Mouse (Mus musculus): ENCODE measurements around the gene 5730522E02Rik. TPM values are rescaled to one million over a fixed set of nuclear protein-coding genes. Genes with fewer than 3 reads are reported as not detected.
A peak's percentile ranks its signal among the peaks of the same experiment; 100 is the strongest.

Gene 5730522E02Rik
- total RNA-seq, 4 experiments from 2014 or later, result 8.6 to 14.7 (median 11.3) TPM

DNA sequence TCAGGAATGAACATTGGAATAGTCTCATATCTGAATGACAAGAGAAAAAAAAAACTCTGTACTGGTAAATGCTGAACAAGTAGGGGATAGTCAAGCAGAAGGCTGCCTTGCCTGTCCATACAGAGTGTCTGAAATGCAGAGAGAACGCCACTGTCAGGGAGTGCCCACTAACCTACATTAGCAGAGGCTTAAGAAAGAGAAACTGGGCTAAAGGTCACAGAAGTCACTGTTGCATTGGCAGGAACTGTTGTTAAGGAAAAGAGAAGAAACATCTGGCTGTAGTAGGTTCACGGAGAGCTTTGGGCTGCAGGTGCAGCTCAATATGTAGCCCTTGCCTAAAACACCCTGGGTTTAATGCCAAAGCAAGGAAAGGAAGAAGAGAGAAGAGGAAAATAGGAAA is 82.2 kb downstream of the 5730522E02Rik start:
- DNase-seq (ENCODE audit: low spot score in 2 of 2), result no peak

DNA sequence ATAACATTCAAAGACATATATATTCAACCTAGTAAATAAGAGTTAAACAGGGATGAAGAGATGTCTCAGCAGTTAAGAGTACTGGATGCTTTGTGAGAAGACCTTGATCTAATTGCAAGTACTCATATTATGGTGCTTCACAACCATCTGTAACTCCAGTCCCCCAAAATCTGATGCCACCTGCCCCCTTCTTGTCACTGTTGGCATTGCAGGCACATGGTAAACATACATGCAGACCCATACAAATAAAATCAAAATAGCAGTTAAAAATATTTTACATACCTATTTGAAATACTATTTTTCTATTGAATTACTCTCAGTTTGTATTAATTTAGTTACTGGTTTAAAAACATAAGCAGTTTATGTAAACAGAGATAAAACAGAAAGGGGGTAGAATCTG is 84.6 kb downstream of the 5730522E02Rik start:
- no peak for DNase-seq (ENCODE audit: low spot score in 2 of 2)

GRCm38 (mm10) chr11:26120781-26121557 is 89.6 kb downstream of the 5730522E02Rik start:
- DNase-seq (ENCODE audit: low spot score in 2 of 2), result no peak

DNA sequence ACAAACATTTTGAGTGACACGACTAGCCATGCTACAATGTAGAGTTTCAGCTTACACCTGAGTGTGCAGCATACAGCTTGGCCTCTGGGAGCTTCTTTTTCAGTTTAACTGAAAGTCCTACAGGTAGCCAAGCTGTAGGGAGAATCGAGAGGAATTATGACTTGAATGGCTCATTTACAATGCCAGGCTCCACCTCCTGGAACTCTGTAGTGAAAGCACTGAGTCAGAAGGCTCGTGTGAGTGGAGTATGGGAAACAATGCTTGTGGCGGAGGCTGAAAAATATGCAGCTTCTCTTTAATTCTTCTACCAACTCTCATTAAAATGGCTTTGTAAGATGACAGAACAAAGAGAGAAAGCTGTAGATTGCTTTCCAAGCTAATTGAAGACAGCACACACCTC is 92.9 kb downstream of the 5730522E02Rik start:
- no peak for DNase-seq (ENCODE audit: low spot score in 2 of 2)

GRCm38 (mm10) chr11:26112206-26112605 is 98.4 kb downstream of the 5730522E02Rik start:
- DNase-seq (ENCODE audit: low spot score in 2 of 2), result no peak

DNA sequence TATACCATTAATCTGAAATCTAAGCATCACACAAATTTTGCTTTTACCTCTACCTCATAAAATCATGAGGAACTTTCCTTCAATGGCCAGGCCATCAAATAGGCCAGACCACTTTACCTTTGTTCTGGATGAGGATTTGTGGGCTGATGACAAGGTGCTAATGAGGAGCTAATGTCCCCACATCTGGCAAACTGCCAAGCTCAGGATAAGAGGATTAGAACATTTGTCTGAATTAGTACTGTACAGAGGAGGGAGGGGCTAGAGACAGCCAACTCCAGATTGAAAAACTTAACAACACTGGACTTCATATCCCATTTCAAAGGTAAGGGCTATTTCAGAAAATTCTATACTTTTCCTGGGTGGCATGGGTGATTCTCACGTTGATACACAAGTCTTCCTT is 101.9 kb downstream of the 5730522E02Rik start:
- DNase-seq (ENCODE audit: low spot score in 2 of 2), result no peak

GRCm38 (mm10) chr11:26104680-26105079 is 105.9 kb downstream of the 5730522E02Rik start:
- DNase-seq (ENCODE audit: low spot score in 2 of 2), result no peak

DNA sequence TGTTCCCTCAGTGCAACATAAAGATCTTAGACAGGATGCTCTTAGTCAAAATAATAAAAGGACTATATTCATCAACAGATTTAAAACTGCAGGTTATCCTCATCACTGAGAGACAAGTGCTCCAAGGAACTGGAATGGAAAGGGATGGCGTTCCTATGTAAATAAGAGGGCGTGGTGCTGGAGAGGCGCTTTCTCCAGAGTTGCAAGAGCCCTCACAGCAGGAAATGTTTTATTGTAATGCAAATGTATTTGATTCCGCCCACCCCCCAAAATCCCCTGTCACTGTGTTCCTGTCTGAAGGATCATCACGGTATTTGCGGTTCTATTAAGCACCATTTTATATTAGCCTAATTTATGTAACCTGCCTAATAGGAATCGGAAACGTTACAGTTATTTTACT is 106.9 kb downstream of the 5730522E02Rik start:
- DNase-seq (ENCODE audit: low spot score in 2 of 2), result no peak

- DNase-seq (ENCODE audit: low spot score in 2 of 2), result no peak
These were observed 107.7 kb downstream of the 5730522E02Rik start for GRCm38 (mm10) chr11:26102878-26103277.

GRCm38 (mm10) chr11:26100077-26100476 is 110.5 kb downstream of the 5730522E02Rik start:
- DNase-seq (ENCODE audit: low spot score in 2 of 2), result no peak

- no peak for DNase-seq (ENCODE audit: low spot score in 2 of 2)
These were observed 111.6 kb downstream of the 5730522E02Rik start for GRCm38 (mm10) chr11:26098933-26099332.

GRCm38 (mm10) chr11:26096095-26096494 is 114.5 kb downstream of the 5730522E02Rik start:
- no peak for DNase-seq (ENCODE audit: low spot score in 2 of 2)

- DNase-seq (ENCODE audit: low spot score in 2 of 2), result no peak
These were observed 121.6 kb downstream of the 5730522E02Rik start for GRCm38 (mm10) chr11:26088993-26089392.

DNA sequence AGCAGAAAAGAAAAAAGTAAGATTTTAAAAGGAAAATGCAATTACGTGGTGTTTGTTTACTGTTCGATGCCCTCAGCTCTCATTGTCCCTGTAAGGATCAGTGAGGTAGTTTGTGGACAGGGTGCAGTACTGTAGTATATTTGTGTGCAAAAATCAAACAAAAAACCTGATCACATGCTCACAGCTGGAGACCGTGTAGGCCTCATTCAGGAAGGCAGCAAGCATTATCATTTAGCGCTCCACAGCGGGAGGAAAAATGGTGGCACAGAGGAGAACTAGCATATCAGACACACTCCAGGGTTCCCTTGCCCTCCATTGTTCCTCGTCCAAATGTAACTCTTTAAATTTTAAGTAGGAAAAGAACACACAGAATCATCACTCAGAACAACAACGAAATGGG is 123.9 kb downstream of the 5730522E02Rik start:
- DNase-seq (ENCODE audit: low spot score in 2 of 2), result no peak

GRCm38 (mm10) chr11:26085380-26086035 is 125.1 kb downstream of the 5730522E02Rik start:
- no peak for DNase-seq (ENCODE audit: low spot score in 2 of 2)

GRCm38 (mm10) chr11:26076335-26076734 is 134.2 kb downstream of the 5730522E02Rik start:
- DNase-seq (ENCODE audit: low spot score in 2 of 2), result no peak

- no peak for DNase-seq (ENCODE audit: low spot score in 2 of 2)
These were observed 135.0 kb downstream of the 5730522E02Rik start for GRCm38 (mm10) chr11:26075536-26075935.

GRCm38 (mm10) chr11:26073638-26074294 is 136.8 kb downstream of the 5730522E02Rik start:
- DNase-seq (ENCODE audit: low spot score in 2 of 2), result peak; percentile 25 to 74

- no peak for DNase-seq (ENCODE audit: low spot score in 2 of 2)
These were observed 138.5 kb downstream of the 5730522E02Rik start for GRCm38 (mm10) chr11:26072101-26072500.

DNA sequence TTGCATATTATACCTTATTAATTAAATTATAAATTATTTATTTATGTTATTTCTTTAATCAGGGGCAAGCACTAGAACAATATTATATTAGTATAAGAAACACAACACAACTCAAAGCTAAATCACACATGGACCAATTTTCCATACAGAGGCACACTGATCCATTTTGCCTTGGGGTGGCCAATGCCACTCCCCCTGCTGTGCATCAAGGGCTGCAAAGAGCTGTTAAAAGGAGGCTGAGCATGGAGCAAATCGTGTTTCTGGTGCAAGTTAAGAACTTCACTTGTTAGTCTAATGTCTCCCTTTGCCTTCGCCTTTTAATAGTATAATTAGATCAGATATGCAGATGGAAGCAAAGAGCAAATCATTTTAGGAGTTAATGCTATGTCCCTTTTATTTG is 147.3 kb downstream of the 5730522E02Rik start:
- no peak for DNase-seq (ENCODE audit: low spot score in 2 of 2)

DNA sequence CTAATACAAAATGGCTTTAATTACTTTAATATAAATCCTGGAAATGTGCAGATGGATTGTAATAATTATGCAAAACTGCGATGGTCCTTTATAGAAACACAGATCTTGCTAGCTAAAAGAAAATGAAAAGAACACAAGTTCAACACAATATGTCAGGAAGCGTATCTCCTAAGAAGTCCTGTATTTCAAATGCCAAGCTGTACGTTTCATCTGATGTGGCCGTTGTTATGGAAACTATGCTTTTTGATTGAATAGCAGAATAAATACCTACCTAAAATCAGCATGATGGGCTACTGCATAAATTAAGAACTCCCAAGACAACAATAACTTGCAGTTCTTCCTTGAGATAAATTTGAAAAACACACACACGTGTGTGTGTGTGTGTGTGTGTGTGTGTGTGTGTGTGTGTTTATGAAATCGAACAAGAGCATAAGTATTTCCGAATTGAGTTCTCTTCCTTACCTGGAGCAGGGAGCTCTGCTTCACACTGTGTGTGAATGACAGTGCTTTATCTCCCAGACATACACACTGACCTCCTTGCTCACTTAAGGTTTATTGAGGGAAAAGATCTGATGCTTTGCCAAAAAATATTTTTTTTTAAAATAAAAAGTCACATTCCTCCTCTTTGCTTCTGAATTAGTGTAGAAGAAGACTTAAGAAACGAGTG is 149.0 kb downstream of the 5730522E02Rik start:
- no peak for DNase-seq (ENCODE audit: low spot score in 2 of 2)

DNA sequence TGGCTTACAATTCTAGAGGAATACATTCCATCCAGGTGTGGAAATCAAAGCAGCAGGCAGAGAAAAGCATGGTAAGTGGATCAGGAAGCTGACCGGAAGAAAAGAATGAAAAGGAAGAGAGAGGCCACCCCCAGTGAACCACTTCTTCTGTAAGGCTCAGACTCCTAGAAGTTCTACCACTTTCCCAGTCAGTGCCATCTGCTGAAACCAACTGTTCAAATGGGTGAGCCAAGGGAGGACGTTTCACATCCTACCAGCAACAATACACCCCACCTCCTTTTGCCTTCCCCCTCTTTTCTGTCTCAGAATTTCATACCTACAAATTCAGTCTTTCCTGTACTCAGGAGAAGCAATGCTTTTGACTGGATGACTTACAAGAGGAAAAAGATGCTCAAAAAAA is 197.0 kb downstream of the 5730522E02Rik start:
- peak in 1 of 2 experiments; percentile 50 for DNase-seq (ENCODE audit: low spot score in 2 of 2)

Data from left cerebral cortex, adult 8-10 months (tissue).